Mouse (Mus musculus): ENCODE data around the gene Gm49405. TPM values are rescaled to one million over a fixed set of nuclear protein-coding genes. Genes with fewer than 3 reads are reported as not detected.
"Not testable (repeated sequence)": the region's sequence is repeated elsewhere in the genome, so short reads cannot be mapped to it uniquely, and the experiment has no call there.

The Gm49405 gene
- total RNA-seq, 4 experiments from 2014 or later, result 0.76 to 1.3 (median 1.1) TPM

DNA sequence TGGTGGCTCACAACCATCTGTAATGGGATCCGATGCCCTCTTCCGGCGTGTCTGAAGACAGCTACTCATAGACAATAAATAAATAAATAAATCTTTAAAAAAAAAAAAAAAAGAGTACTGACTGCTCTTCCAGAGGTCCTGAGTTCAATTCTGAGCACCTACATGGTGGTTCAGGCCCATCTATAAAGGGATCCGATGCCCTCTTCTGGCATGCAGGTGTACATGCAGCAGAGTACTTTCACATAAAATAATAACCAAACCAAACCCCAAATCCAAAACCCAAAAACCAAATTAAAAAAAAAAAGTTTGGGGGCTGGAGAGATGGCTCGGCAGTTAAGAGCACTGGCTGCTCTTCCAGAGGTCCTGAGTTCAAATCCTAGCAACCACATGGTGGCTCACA lies 48.6 kb downstream of the Gm49405 start:
- DNase-seq (ENCODE audit: low spot score in 2 of 2), result not testable (repeated sequence)

GRCm38 (mm10) chr19:4051016-4051415 lies 50.6 kb downstream of the Gm49405 start:
- DNase-seq (ENCODE audit: low spot score in 2 of 2), result no peak

GRCm38 (mm10) chr19:4051741-4052515 lies 51.5 kb downstream of the Gm49405 start:
- no peak for DNase-seq (ENCODE audit: low spot score in 2 of 2)

DNA sequence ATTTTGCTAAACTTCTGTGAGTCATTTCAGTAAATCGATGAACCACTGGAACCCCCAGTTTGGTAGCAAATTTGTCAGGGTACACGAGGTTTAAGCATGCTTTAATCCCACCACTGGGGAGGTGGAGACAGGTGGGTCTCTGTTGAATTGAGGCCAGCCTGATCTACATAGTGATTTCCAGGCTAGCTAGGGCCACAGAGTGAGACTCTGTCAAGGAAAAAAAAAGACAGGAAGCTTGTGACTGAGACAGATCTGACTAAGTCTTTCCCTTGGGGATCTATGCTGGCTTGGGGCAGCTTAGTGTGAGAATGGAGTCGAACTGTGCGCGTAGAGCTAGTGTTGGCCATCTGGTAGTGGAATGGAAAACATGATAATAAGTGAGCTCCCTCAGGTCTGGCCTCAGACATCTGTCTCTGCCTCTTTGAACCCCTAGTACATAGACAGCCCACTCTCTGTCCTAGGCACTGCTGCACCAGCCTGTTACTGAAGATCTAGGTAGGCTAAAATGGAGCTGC lies 52.1 kb downstream of the Gm49405 start:
- no peak for DNase-seq (ENCODE audit: low spot score in 2 of 2)

DNA sequence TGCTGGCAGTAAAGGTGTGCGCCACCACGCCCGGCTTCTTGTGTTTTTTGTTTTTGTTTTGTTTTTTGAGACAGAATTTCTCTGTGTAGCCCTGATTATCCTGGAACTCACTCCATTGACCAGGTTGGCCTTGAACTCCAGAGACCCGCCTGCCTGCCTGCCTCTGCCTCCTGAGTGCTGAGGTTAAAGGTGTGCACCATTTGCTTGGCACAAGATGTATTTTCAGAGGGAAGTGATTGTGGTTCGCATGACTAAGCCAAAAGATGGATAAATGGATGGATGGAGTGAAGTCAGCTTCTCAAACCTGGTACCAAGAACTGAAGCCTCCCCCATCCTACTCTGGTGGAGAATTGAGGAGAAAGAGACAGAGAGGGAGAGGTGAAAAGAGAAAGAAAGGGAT lies 54.2 kb downstream of the Gm49405 start:
- no peak for DNase-seq (ENCODE audit: low spot score in 2 of 2)

Other genes starting within 250 kb of the Gm49405 start
- gene Kmt5b, start 233.2 kb upstream of the Gm49405 start, total RNA-seq (2022), result 10 to 100 TPM; 46.2 to 53.0 (median 50.5) TPM
- 10 to 100 TPM; 68.4 to 87.2 (median 76.7) TPM for gene Chka, start 148.9 kb upstream of the Gm49405 start, total RNA-seq (2022)
- gene Tcirg1, start 93.5 kb upstream of the Gm49405 start, total RNA-seq (2022), result 10 to 100 TPM; 14.9 to 26.1 (median 21.5) TPM
- gene Ndufs8, start 87.9 kb upstream of the Gm49405 start, total RNA-seq (2022), result 100 to 1,000 TPM; 136 to 159 (median 145) TPM
- 1 to 10 TPM; 3.4 to 5.5 (median 5.1) TPM for gene Aldh3b1, start 70.8 kb upstream of the Gm49405 start, total RNA-seq (2022)
- 10 to 100 TPM; 13.4 to 30.8 (median 20.0) TPM for gene Unc93b1, start 65.4 kb upstream of the Gm49405 start, total RNA-seq (2022)
- under 1 TPM in 2 of 4 experiments, not detected in 2; 0.44 to 0.50 TPM for gene Aldh3b3, start 42.0 kb upstream of the Gm49405 start, total RNA-seq (2022)
- gene Aldh3b2, start 28.3 kb upstream of the Gm49405 start, total RNA-seq (2022), result 1 to 10 TPM in 1 of 4 experiments, under 1 TPM in 3; 0.80 to 1.3 (median 0.91) TPM
- gene Acy3, start 14.1 kb upstream of the Gm49405 start, total RNA-seq (2022), result 1 to 10 TPM; 2.9 to 5.0 (median 4.5) TPM
- not detected for gene Tbx10, start 7.9 kb upstream of the Gm49405 start, total RNA-seq (2022)
- 10 to 100 TPM in 1 of 4 experiments, 1 to 10 TPM in 3; 7.4 to 10.5 (median 8.9) TPM for gene Nudt8, start within 50 bp of the Gm49405 start, total RNA-seq (2022)
- 10 to 100 TPM in 1 of 4 experiments, 1 to 10 TPM in 3; 3.9 to 11.7 (median 4.1) TPM for gene Doc2g, start 2.7 kb downstream of the Gm49405 start, total RNA-seq (2022)
- gene Ndufv1, start 12.2 kb downstream of the Gm49405 start, total RNA-seq (2022), result 100 to 1,000 TPM; 243 to 273 (median 258) TPM
- gene Gstp1, start 37.4 kb downstream of the Gm49405 start, total RNA-seq (2022), result 100 to 1,000 TPM; 405 to 436 (median 416) TPM
- gene Gstp2, start 45.4 kb downstream of the Gm49405 start, total RNA-seq (2022), result 10 to 100 TPM; 43.0 to 73.3 (median 55.7) TPM
- not detected for gene Gstp3, start 58.9 kb downstream of the Gm49405 start, total RNA-seq (2022)
- gene Cabp2, start 81.0 kb downstream of the Gm49405 start, total RNA-seq (2022), result not detected
- 10 to 100 TPM; 20.2 to 28.9 (median 23.4) TPM for gene Cdk2ap2, start 96.6 kb downstream of the Gm49405 start, total RNA-seq (2022)
- 100 to 1,000 TPM; 199 to 206 (median 205) TPM for gene Pitpnm1, start 99.4 kb downstream of the Gm49405 start, total RNA-seq (2022)
- gene Aip, start 125.2 kb downstream of the Gm49405 start, total RNA-seq (2022), result 100 to 1,000 TPM; 120 to 143 (median 134) TPM
- gene Gpr152, start 139.2 kb downstream of the Gm49405 start, total RNA-seq (2022), result under 1 TPM in 1 of 4 experiments, not detected in 3; 0.08 TPM
- gene Cabp4, start 143.4 kb downstream of the Gm49405 start, total RNA-seq (2022), result under 1 TPM in 3 of 4 experiments, not detected in 1; 0.17 to 0.37 (median 0.34) TPM
- gene Coro1b, start 148.0 kb downstream of the Gm49405 start, total RNA-seq (2022), result 10 to 100 TPM; 86.9 to 98.0 (median 92.5) TPM
- 1 to 10 TPM; 1.6 to 2.2 (median 1.8) TPM for gene Ptprcap, start 153.0 kb downstream of the Gm49405 start, total RNA-seq (2022)
- gene Rps6kb2, start 162.7 kb downstream of the Gm49405 start, total RNA-seq (2022), result 10 to 100 TPM; 28.6 to 39.6 (median 34.1) TPM
- gene Carns1, start 174.9 kb downstream of the Gm49405 start, total RNA-seq (2022), result 10 to 100 TPM; 12.6 to 15.0 (median 13.4) TPM
- 1 to 10 TPM; 1.6 to 3.3 (median 2.7) TPM for gene Tbc1d10c, start 190.7 kb downstream of the Gm49405 start, total RNA-seq (2022)
- 100 to 1,000 TPM; 310 to 356 (median 326) TPM for gene Ppp1ca, start 191.4 kb downstream of the Gm49405 start, total RNA-seq (2022)
- 10 to 100 TPM in 3 of 4 experiments, 1 to 10 TPM in 1; 9.9 to 12.1 (median 11.0) TPM for gene Rad9a, start 201.0 kb downstream of the Gm49405 start, total RNA-seq (2022)
- gene Clcf1, start 213.6 kb downstream of the Gm49405 start, total RNA-seq (2022), result 1 to 10 TPM in 2 of 4 experiments, under 1 TPM in 2; 0.65 to 2.4 (median 1.2) TPM
- gene AC109138.7, start 213.7 kb downstream of the Gm49405 start, total RNA-seq (2022), result not detected
- 10 to 100 TPM; 16.1 to 23.6 (median 22.1) TPM for gene Pold4, start 231.3 kb downstream of the Gm49405 start, total RNA-seq (2022)